Mouse (Mus musculus) hindbrain, embryonic 16.5 days (tissue): ENCODE results near the gene Actrt2. TPM values are rescaled to one million over a fixed set of nuclear protein-coding genes. Genes with fewer than 3 reads are reported as not detected.

Experiments
- ATAC-seq: fragments of 200-750 bp; cut with Nextera tagmentation; 2 replicates; pipeline ENCODE4 v1.8.0; 2017; ENCODE audit warnings: moderate TSS enrichment, moderate library complexity
- H3K27ac ChIP-seq: fragments of 300-500 bp; sonication (generic); 2 replicates; pipeline ENCODE4 v1.5.1; 2014; ENCODE audit warnings: low read depth, mild to moderate bottlenecking, control low read depth, low read length, moderate library complexity
- H3K27me3 ChIP-seq: fragments of 300-500 bp; sonication (generic); replicated peaks from 2 replicates; pipeline ENCODE4 v1.6.1; 2014; ENCODE audit warnings: low read length; ENCODE audit not compliant: control insufficient read depth, insufficient read depth
- H3K36me3 ChIP-seq: fragments of 300-500 bp; sonication (generic); 2 replicates; pipeline ENCODE4 v1.6.1; 2014; ENCODE audit warnings: mild to moderate bottlenecking, low read length, moderate library complexity, mixed read lengths; ENCODE audit not compliant: control insufficient read depth, insufficient read depth
- H3K4me1 ChIP-seq: fragments of 300-500 bp; sonication (generic); 2 replicates; pipeline ENCODE4 v1.6.1; 2014; ENCODE audit warnings: low read depth, low read length; ENCODE audit not compliant: control insufficient read depth, insufficient read depth
- H3K4me2 ChIP-seq: fragments of 300-500 bp; sonication (generic); 2 replicates; pipeline ENCODE4 v1.6.1; 2014; ENCODE audit warnings: mild to moderate bottlenecking, low read length, control low read depth, moderate library complexity
- H3K4me3 ChIP-seq: fragments of 300-500 bp; sonication (generic); 2 replicates; pipeline ENCODE4 v1.5.1; 2014; ENCODE audit warnings: mild to moderate bottlenecking, low read length, control low read depth, moderate library complexity
- H3K9ac ChIP-seq: fragments of 300-500 bp; sonication (generic); 2 replicates; pipeline ENCODE4 v1.6.1; 2014; ENCODE audit warnings: low read depth, mild to moderate bottlenecking, control low read depth, low read length, moderate library complexity
- H3K9me3 ChIP-seq: fragments of 300-500 bp; sonication (generic); 2 replicates; pipeline ENCODE4 v1.6.1; 2014; ENCODE audit warnings: mild to moderate bottlenecking, low read length, moderate library complexity; ENCODE audit not compliant: control insufficient read depth
- WGBS: fragments of 180-500 bp; shearing (Covaris S2); extraction: QIAGEN DNeasy Blood & Tissue Kit; methylation state at CpG from one replicate; pipeline ENCODE4 v1.1.7; 2014; 5-methylcytosine and 5-hydroxymethylcytosine counted together
- polyA plus RNA-seq: library from polyadenylated mRNA; unstranded; fragments of >200 nt; fragmentation: Nextera tagmentation; extraction: Ambion mirVana; gene quantifications from 2 replicates; pipeline ENCODE4 v1.2.1, GENCODE M21; 2015

The Actrt2 gene
- polyA plus RNA-seq, 1 experiment from 2014 or later: not detected

GRCm38 (mm10) chr4:154637468-154638319 lies 30.0 kb downstream of the Actrt2 start:
- Histone ChIP-seq H3K4me2 (peak overlapping the region; percentile 61), H3K27me3 (peaks cover 52% of the 10 kb centered on the region), H3K4me3 (peak overlapping the region; percentile 49), H3K9ac (peak overlapping the region; percentile 49), H3K27ac (peak overlapping the region; percentile 79; the same call in 1 of the 2 replicates), H3K36me3 (no peaks in the 10 kb centered on the region), H3K9me3 (no peaks in the 10 kb centered on the region), H3K4me1 (peaks cover 16% of the 10 kb centered on the region)
- WGBS: 1% methylated on average over 50 of the region's 73 CpGs
- ATAC-seq: no peak

DNA sequence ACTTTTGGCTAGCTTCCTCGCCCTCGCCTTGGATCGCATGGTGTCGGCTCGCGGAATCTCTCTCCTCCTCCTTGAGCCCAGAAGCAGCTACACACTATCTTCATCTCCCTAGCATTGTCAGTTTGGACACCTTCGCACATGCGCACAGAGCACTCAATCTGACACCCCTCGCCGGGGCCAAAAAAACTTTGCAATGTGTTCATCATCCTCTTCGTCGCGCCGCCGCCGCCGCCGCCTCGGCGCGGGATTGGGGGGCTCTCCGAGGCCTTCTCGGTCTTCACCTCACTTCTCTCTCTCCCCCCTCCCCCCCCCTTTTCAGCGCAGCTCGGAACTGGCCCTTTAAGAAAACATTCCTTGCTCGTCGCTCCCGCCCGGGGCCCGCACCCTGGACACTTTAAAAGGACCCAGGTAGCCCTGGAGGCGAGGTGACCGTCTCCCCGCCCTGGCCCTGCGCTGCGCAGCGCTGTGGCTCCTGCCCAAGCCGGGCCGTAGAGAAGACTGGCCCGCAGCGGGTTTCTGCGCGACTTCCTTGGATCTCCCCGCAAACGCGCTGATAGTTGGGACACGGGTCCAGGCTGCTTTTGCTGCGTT lies 30.9 kb downstream of the Actrt2 start, which contains the start of gene Prdm16:
Prdm16 (minus strand) TSS at position 153 of the 591 bp plus-strand sequence.
- ATAC-seq: peak; percentile 45; the same call in 1 of the 2 replicates
- Histone ChIP-seq H3K27ac (peak within 1 kb of the TSS; percentile 79), H3K9ac (peak within 1 kb of the TSS; percentile 49), H3K4me1 (peaks cover 16% of the 10 kb centered on the region), H3K27me3 (peaks cover 45% of the 10 kb centered on the region), H3K36me3 (no peaks in the 10 kb centered on the region), H3K4me3 (peak within 1 kb of the TSS; percentile 49), H3K9me3 (no peaks in the 10 kb centered on the region), H3K4me2 (peak within 1 kb of the TSS; percentile 61)
- under 1% methylated on average over 46 of the region's 47 CpGs for WGBS

DNA sequence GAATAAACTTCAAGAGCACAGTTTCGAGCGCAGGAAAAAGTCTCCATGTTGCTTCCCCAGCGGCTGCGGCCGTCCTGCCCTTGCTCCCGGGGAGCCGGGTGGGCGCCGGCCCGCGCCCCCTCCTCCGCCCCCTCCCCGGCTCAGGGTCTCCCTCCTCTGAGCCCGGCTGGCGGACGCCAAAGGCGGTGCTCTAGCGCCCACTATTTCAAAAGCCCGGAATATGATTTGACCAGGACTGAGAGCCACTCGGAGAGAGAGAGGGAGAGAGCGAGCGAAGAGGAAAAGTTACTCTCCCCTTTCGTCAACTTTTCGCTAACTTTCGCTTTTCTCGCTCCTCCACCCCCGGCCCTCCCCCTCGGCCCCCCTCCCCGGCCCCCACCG lies 31.6 kb downstream of the Actrt2 start:
- H3K4me2 ChIP-seq: peak overlapping the region; percentile 61
- ATAC-seq: peak; percentile 79
- H3K27ac ChIP-seq: peak overlapping the region; percentile 79
- H3K9me3 ChIP-seq: no peaks in the 10 kb centered on the region
- H3K4me3 ChIP-seq: peak overlapping the region; percentile 49
- WGBS: under 1% methylated on average over 21 of the region's 30 CpGs
- peak overlapping the region; percentile 49 for H3K9ac ChIP-seq
- no peaks in the 10 kb centered on the region for H3K36me3 ChIP-seq
- peaks cover 49% of the 10 kb centered on the region for H3K27me3 ChIP-seq
- peaks cover 16% of the 10 kb centered on the region for H3K4me1 ChIP-seq

DNA sequence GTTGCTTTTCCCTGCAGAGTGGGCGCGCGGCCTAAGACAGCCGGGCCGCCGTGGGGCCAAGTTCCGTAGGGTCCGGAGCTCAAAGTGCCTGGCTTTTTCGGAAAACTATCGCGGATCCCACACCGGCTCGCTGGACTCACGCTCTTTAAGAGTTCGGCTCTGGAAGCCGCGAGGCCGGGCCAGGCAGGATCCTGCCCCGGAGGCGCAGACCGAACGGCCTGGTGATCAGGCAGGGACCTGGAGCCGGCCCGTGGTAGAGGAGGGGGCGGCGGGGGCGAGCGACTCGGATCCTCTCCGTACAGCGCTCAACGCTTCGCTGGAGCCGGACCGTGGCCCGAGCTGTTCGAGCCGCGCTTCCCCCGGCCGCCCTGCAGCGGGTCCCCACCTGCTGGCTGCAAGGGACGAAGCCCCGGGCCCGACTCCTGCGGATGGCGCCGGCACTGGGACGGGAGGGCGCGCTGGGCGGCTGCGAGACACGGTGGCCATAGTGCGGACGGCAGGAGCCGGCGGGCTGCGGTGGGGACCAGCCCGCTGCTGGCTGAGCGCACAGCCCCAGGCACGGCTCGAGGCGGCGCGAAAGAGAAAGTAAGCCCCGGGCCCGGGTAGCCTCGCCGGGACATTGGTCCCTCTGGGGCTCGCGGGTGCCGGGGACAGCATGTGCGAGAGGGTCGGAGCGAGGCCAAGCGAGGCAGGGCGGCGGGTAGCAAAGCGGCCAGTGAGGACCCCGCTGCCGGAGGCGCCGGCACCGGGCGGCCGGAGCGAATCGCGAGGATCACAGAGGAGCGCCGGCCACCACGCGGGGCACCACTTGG lies 32.2 kb downstream of the Actrt2 start:
- H3K27ac ChIP-seq: peak overlapping the region; percentile 59
- H3K4me1 ChIP-seq: peaks cover 16% of the 10 kb centered on the region
- H3K9me3 ChIP-seq: no peaks in the 10 kb centered on the region
- under 1% methylated on average over 80 of the region's 94 CpGs for WGBS
- H3K9ac ChIP-seq: peak overlapping the region; percentile 49
- H3K4me2 ChIP-seq: peak overlapping the region; percentile 61
- peaks cover 49% of the 10 kb centered on the region for H3K27me3 ChIP-seq
- peak; percentile 49 for ATAC-seq
- peak overlapping the region; percentile 49 for H3K4me3 ChIP-seq
- H3K36me3 ChIP-seq: no peaks in the 10 kb centered on the region

DNA sequence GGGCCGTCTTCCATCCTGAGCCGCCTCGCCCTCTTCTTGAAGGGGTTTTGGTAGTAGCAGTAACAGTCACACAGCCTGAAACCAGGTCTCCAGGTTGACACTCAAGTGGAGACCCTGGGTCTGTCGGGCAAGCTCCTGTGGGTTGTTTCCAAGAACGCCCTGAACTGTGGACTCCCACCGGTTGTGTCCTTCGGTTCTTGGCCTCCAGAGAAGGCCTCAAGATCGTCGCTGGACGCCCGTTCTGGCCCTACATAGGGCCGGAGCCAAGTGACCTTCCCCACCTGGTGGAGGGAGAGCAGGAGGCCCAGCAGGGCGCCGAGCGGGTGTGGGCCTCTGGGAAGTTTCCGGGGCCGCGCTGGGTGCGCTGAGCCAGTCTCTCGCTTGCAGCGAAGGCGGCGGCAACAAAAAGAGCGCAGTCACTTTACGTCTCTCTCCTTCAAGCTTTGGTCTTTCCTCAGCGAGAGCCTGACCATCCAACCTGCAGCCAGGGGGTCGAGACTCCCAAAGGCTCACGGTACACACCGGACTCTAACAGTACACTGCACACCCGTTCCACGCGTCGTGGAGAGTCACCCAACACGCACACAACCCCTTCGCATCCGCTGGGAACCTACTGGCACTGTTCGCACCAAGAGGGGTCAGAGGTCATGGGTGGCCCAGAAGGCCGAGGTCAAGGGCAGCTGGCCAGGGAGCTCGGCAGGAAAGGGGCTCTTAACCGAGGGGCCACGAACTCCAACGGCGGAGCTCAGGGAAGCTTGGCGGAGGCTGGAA lies 33.0 kb downstream of the Actrt2 start:
- H3K9me3 ChIP-seq: no peaks in the 10 kb centered on the region
- no peaks in the 10 kb centered on the region for H3K36me3 ChIP-seq
- H3K4me1 ChIP-seq: peaks cover 16% of the 10 kb centered on the region
- peak overlapping the region; percentile 61 for H3K4me2 ChIP-seq
- 11% methylated on average over 44 of the region's 44 CpGs for WGBS
- H3K9ac ChIP-seq: peak overlapping the region; percentile 49
- ATAC-seq: no peak
- peak overlapping the region; percentile 59; the same call in 1 of the 2 replicates for H3K27ac ChIP-seq
- peak overlapping the region; percentile 49 for H3K4me3 ChIP-seq
- H3K27me3 ChIP-seq: peaks cover 44% of the 10 kb centered on the region

DNA sequence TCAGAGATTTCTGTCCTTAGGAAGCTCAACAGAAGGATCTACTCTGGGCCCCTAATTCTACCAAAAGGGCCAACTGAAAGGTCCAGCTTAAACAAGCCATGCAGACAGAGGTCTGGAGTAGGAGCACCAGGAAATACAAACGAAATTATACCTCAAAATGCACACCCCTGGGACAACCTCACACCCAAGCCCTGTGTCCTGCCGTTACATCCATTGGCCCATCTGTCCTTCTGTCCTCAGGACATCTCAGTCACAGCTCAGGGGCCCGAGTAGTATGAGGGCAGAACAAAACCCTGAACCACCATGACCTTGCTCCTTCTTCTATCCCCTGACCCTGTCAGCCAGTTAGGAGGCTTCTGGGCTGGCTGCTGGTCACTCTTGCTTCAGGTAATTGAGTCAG lies 33.7 kb downstream of the Actrt2 start:
- H3K4me2 ChIP-seq: peak overlapping the region; percentile 61
- 36% methylated on average over 3 of the region's 3 CpGs for WGBS
- no peaks in the 10 kb centered on the region for H3K9me3 ChIP-seq
- H3K4me1 ChIP-seq: peaks cover 16% of the 10 kb centered on the region
- no peaks in the 10 kb centered on the region for H3K36me3 ChIP-seq
- ATAC-seq: no peak
- peak overlapping the region; percentile 49 for H3K4me3 ChIP-seq
- H3K27me3 ChIP-seq: peaks cover 44% of the 10 kb centered on the region
- no peak overlapping the region for H3K27ac ChIP-seq
- no peak overlapping the region; the same call in 1 of the 2 replicates for H3K9ac ChIP-seq

DNA sequence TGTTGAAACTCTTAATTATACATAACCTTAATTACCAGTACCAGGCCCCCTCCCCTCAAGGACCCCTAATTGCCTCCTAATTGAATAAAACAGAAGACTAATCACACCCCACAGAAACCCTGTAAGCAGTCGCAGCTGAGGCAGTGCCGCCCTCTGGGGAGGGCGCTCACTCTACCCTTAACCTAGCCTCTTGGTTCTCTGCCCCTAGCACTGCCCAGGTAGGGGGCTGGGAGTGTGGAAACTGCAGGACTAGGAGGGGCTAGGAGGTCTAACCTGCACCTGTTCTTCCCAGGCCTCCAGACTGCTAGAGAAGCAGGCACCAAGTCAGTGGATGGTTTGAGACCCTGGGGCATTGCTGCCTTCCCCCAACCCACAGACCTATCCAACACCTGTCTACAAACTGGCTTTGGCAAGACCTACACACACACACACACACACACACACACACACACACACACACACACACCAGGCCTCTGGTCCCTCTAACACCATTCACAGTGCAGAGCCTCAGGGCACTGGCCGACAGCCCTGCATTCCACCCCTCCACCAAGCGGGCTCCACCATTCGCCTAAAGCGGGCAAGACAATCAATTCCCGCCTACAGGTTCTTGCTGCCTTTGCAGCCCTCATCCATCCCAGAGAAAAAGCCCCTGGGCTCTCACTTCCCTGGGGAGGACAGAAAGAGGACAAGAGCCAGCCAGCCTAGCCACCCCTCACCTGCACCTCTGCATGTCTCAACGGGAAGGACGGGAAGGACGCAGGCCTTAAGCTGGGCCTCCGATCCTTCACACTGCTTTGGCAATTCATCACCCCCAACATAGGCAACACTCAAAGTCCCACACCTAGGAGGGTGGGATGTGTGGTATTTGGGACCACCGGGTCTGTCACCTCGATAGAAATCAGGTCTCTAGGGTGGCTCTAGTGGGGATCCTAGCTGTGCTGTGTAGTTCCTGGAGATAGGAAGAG lies 34.6 kb downstream of the Actrt2 start:
- no peak overlapping the region for H3K9ac ChIP-seq
- peak overlapping the region; percentile 49 for H3K4me3 ChIP-seq
- H3K27me3 ChIP-seq: peaks cover 43% of the 10 kb centered on the region
- peaks cover 16% of the 10 kb centered on the region for H3K4me1 ChIP-seq
- H3K9me3 ChIP-seq: no peaks in the 10 kb centered on the region
- ATAC-seq: no peak
- 43% methylated on average over 14 of the region's 14 CpGs for whole genome bisulfite sequencing
- H3K4me2 ChIP-seq: peak overlapping the region; percentile 61
- H3K36me3 ChIP-seq: no peaks in the 10 kb centered on the region
- no peak overlapping the region for H3K27ac ChIP-seq

DNA sequence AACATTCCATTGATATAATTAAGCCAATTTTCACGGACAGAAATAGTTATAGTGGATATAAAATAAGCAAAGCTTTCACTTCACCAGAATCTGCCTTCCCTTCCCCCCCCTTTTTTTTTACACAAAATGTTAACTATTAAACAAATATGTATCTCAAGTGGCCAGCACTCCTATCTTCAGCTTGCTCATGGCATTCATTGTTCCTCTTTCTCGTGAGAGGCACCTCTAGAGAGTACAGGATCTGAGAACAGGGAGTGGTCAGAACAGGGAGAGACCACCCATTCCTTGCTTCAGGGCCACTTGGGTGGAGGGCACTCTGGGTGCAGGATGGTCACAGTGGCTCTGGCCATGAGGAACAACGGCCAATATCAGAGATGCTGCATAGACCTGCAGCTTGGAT lies 36.9 kb downstream of the Actrt2 start:
- no peak for ATAC-seq
- Histone ChIP-seq H3K9ac (no peak overlapping the region), H3K36me3 (no peaks in the 10 kb centered on the region), H3K4me2 (no peak overlapping the region), H3K4me1 (peaks cover 12% of the 10 kb centered on the region), H3K27me3 (peaks cover 41% of the 10 kb centered on the region), H3K27ac (no peak overlapping the region), H3K4me3 (no peak overlapping the region), H3K9me3 (no peaks in the 10 kb centered on the region)
- 58% methylated on average over 3 of the region's 3 CpGs for WGBS
